Mouse (Mus musculus) midbrain, embryonic 13.5 days (tissue): ENCODE results near the gene Nt5c. TPM values are rescaled to one million over a fixed set of nuclear protein-coding genes. Genes with fewer than 3 reads are reported as not detected.
"Not testable (repeated sequence)": the region's sequence is repeated elsewhere in the genome, so short reads cannot be mapped to it uniquely, and the experiment has no call there.

Experiments used
- ATAC-seq: fragments of 200-750 bp; cut with Nextera tagmentation; 2 replicates; pipeline ENCODE4 v1.8.0; 2017; ENCODE audit warnings: mild to moderate bottlenecking, moderate TSS enrichment, moderate library complexity
- H3K27ac ChIP-seq: fragments of 300-500 bp; sonication (generic); 2 replicates; pipeline ENCODE4 v1.5.1; 2015; ENCODE audit warnings: inconsistent platforms, mild to moderate bottlenecking, moderate library complexity
- H3K27me3 ChIP-seq: fragments of 300-500 bp; sonication (generic); 2 replicates; pipeline ENCODE4 v1.6.1; 2015; ENCODE audit warnings: mild to moderate bottlenecking, inconsistent platforms
- H3K36me3 ChIP-seq: fragments of 300-500 bp; sonication (generic); 2 replicates; pipeline ENCODE4 v1.6.1; 2015; ENCODE audit warnings: mild to moderate bottlenecking, inconsistent platforms
- H3K4me1 ChIP-seq: fragments of 300-500 bp; sonication (generic); replicated peaks from 2 replicates; pipeline ENCODE4 v1.6.1; 2015; ENCODE audit warnings: inconsistent platforms
- H3K4me2 ChIP-seq: fragments of 300-500 bp; sonication (generic); replicated peaks from 2 replicates; pipeline ENCODE4 v1.6.1; 2015; ENCODE audit warnings: moderate library complexity, mild to moderate bottlenecking, inconsistent platforms
- H3K4me3 ChIP-seq: fragments of 300-500 bp; sonication (generic); replicated peaks from 2 replicates; pipeline ENCODE4 v1.5.1; 2015; ENCODE audit warnings: mild to moderate bottlenecking, inconsistent platforms
- H3K9ac ChIP-seq: fragments of 300-500 bp; sonication (generic); replicated peaks from 2 replicates; pipeline ENCODE4 v1.6.1; 2015; ENCODE audit warnings: mild to moderate bottlenecking, inconsistent platforms
- H3K9me3 ChIP-seq: fragments of 300-500 bp; sonication (generic); 2 replicates; pipeline ENCODE4 v1.6.1; 2016; ENCODE audit warnings: mild to moderate bottlenecking, inconsistent platforms
- WGBS: fragments of 180-500 bp; shearing (Covaris S2); methylation state at CpG from one replicate; pipeline ENCODE4 v1.1.7; 2015; 5-methylcytosine and 5-hydroxymethylcytosine counted together
- polyA plus RNA-seq: library from polyadenylated mRNA; unstranded; fragments of >200 nt; fragmentation: Nextera tagmentation; extraction: Ambion mirVana; gene quantifications from 2 replicates; pipeline ENCODE4 v1.2.1, GENCODE M21; 2015

The Nt5c gene
- polyA plus RNA-seq, 1 experiment from 2014 or later = 96.5 TPM

DNA sequence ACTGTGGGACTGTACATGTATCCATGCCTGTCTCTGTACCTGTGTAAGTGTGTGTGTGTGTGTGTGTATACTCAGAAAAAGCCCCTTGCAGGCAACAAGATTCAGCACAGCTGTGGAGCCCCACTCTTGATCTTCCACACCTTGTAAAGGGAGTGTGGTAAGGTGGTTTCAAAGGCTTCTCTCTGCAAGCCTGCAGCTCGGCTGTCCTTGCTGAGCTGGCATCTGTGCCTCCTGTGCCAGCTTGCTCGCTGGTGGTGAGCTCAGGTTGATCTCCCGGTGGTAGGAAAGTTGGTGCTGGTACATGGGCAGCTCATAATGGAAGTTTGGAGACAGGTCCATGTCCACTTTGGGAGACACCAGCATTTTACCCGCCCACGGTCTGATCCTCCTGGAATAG, 29.8 kb downstream of the Nt5c start:
- H3K4me1 ChIP-seq = peaks cover 7% of the 10 kb centered on the region
- WGBS = 76% methylated on average over 5 of the region's 5 CpGs
- no peak for ATAC-seq

DNA sequence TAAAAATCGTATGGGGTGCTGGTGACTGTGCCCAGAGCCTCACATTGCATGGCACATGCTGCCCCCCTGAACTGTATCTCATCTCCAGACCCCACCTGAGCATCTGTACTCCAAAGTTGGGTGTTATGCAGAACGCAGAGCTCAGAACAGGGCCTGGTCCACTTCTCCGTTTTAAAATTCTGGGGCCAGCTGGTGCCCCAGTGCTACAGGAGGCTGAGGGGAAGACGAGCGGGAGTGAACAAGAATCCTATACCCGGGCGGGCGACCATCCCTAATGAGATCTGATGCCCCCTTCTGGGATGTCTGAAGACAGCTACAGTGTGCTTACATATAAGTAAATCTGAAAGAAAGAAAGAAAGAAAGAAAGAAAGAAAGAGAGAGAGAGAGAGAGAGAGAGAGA, 30.7 kb downstream of the Nt5c start:
- H3K4me2 ChIP-seq = no peak overlapping the region
- ATAC-seq = no peak
- no peak overlapping the region for H3K4me3 ChIP-seq
- 19% methylated on average over 8 of the region's 8 CpGs for WGBS
- H3K27me3 ChIP-seq = no peaks in the 10 kb centered on the region
- no peaks in the 10 kb centered on the region for H3K9me3 ChIP-seq
- no peak overlapping the region for H3K9ac ChIP-seq
- no peaks in the 10 kb centered on the region for H3K36me3 ChIP-seq
- no peak overlapping the region for H3K27ac ChIP-seq
- H3K4me1 ChIP-seq = peaks cover 7% of the 10 kb centered on the region

More for the DNA sequence above, 29.8 kb downstream of the Nt5c start:
- H3K27me3 ChIP-seq = no peaks in the 10 kb centered on the region
- H3K4me2 ChIP-seq = no peak overlapping the region
- no peak overlapping the region for H3K27ac ChIP-seq
- H3K4me3 ChIP-seq = no peak overlapping the region
- H3K36me3 ChIP-seq = no peaks in the 10 kb centered on the region
- H3K9me3 ChIP-seq = no peaks in the 10 kb centered on the region
- H3K9ac ChIP-seq = no peak overlapping the region

DNA sequence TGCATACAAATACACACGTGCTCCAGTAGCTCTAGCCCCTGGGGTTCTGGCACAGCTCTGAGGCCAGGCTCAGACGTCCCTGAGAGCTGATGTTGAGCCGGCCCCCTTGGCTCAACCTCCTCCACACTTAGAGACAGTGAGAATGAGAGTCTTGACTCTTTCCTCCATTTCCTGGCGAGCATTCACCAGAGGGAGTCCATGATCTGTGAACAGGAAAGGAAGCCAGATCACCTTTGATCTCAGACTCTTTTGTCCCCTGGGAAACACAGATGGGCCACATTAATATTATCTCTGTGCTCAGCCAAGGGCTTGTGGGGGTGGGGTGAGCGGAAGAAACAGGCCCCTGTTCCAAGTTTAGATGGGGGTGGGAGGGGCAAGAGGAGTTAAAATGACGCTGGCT, 34.3 kb downstream of the Nt5c start:
- peaks cover 5% of the 10 kb centered on the region for H3K4me1 ChIP-seq
- WGBS = 44% methylated on average over 6 of the region's 6 CpGs
- H3K4me3 ChIP-seq = no peak overlapping the region
- H3K36me3 ChIP-seq = no peaks in the 10 kb centered on the region
- no peak overlapping the region for H3K9ac ChIP-seq
- H3K9me3 ChIP-seq = no peaks in the 10 kb centered on the region
- no peak overlapping the region for H3K27ac ChIP-seq
- H3K4me2 ChIP-seq = no peak overlapping the region
- ATAC-seq = no peak
- no peaks in the 10 kb centered on the region for H3K27me3 ChIP-seq

DNA sequence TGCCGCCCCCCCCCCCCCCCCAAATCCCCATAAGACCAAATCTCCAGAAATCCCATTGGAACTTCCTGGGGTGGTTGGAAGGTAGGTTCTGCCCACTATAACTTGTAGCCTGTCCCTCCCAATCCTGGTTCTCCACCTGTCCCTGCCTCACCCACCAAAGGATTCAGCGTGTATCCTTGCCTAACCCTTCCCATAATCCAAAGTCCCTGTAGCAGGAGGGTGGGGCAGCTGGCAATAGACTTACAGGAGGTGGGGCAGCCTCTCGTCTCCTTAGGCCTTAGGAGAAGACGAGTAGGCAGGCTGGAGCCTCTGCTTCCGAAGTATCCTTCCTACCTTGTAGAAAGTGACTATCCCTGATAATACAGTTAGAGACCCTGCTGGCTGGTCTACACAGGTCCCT, 35.5 kb downstream of the Nt5c start:
- no peak overlapping the region for H3K4me3 ChIP-seq
- no peak overlapping the region for H3K27ac ChIP-seq
- H3K9me3 ChIP-seq = no peaks in the 10 kb centered on the region
- H3K4me2 ChIP-seq = no peak overlapping the region
- peaks cover 5% of the 10 kb centered on the region for H3K4me1 ChIP-seq
- no peak for ATAC-seq
- H3K36me3 ChIP-seq = no peaks in the 10 kb centered on the region
- no peaks in the 10 kb centered on the region for H3K27me3 ChIP-seq
- no peak overlapping the region for H3K9ac ChIP-seq
- 94% methylated on average over 4 of the region's 5 CpGs for WGBS

DNA sequence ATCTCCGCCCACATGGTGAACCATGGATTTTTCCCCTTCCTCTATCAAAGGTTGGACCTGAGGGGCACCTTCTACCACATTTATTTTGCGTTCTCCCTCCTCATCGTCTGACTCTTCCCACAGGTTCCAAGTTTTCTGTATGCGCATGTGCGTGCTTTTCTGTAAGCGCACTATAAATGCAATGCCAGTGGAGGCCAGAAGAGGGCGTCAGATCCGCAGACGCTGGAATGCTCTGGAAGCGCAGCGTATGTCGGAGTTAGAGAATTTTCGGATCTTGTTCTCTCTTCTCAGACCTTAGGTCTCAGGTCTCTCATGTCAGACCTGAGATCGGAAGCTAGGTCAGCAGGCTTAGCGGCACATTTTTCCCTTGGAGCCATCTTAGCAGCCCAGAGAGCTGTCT, 36.0 kb downstream of the Nt5c start:
- H3K27me3 ChIP-seq = no peaks in the 10 kb centered on the region
- no peak overlapping the region for H3K4me3 ChIP-seq
- H3K4me2 ChIP-seq = no peak overlapping the region
- ATAC-seq = no peak
- peaks cover 5% of the 10 kb centered on the region for H3K4me1 ChIP-seq
- WGBS = 85% methylated on average over 15 of the region's 15 CpGs
- H3K27ac ChIP-seq = no peak overlapping the region
- H3K36me3 ChIP-seq = no peaks in the 10 kb centered on the region
- H3K9me3 ChIP-seq = no peaks in the 10 kb centered on the region
- H3K9ac ChIP-seq = no peak overlapping the region

DNA sequence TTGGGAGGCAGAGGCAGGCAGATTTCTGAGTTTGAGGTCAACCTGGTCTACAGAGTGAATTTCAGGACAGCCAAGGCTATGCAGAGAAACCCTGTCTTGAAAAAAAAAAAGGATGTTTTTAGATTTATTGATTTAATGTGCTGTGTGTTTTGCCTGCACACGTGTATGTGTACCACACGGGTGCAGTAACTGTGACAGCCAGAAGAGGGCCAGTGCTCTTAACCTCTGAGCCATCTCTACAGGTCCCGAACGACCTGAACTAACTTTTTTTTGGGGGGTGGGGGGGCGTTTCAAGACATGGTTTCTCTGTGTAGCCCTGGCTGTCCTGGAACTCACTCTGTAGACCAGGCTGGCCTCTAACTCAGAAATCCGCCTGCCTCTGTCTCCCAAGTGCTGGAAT, 36.8 kb downstream of the Nt5c start:
- not testable (repeated sequence) for H3K4me2 ChIP-seq, H3K4me3 ChIP-seq, ATAC-seq, H3K36me3 ChIP-seq, H3K9ac ChIP-seq, H3K27me3 ChIP-seq, H3K9me3 ChIP-seq, H3K4me1 ChIP-seq, H3K27ac ChIP-seq
- WGBS = 83% methylated on average over 6 of the region's 6 CpGs

DNA sequence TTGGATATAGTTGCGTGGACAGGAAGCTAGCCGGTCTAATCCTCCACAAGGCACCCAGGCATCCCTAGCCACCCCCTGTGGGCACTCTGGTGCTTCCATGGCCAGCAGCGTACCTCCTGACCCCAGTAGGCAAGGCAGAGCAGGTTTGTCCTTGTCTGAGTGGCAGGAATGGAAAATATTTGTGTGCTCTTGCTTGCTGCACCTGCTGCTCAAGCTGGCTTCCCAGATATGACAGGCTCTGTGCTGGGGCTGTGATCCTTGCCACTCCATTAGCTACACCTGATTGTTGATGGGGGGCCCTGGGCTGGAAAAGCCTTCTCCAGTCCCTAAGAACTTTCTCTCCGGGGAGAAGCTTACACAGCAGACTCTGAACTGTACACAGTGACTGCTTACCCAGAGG, 38.4 kb downstream of the Nt5c start:
- ATAC-seq = no peak
- no peak overlapping the region for H3K4me2 ChIP-seq

DNA sequence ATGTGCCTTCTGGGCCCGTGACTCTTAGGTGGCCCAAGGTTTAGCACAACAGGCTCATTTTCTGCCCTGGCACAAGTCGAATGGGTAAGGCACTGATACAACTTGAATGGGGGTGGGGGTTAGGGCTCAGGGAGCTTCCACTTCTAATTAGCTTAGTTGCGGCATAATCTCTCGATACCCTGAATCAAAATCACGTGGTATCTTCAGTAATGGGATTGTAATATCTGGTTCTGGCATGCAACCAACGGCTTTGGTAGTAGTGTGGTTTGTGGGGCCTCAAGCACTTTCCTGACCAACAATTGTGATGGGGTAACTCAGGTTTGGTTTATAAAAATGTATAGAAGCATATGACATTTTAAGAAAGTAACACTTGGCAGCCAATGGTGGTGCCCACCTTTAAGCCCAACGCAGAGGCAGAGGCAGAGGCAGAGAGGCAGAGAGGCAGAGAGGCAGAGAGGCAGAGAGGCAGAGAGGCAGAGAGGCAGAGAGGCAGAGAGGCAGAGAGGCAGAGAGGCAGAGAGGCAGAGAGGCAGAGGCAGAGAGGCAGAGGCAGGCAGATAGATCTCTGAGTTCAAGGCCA, 39.3 kb downstream of the Nt5c start:
- Histone ChIP-seq H3K27me3 (no peaks in the 10 kb centered on the region), H3K27ac (no peak overlapping the region), H3K4me1 (peaks cover 2% of the 10 kb centered on the region), H3K9ac (no peak overlapping the region), H3K4me2 (no peak overlapping the region), H3K9me3 (no peaks in the 10 kb centered on the region), H3K4me3 (no peak overlapping the region), H3K36me3 (no peaks in the 10 kb centered on the region)
- 76% methylated on average over 7 of the region's 7 CpGs for WGBS
- ATAC-seq = no peak

More for the DNA sequence above, 38.4 kb downstream of the Nt5c start:
- WGBS = 75% methylated on average over 4 of the region's 4 CpGs
- no peak overlapping the region for H3K4me3 ChIP-seq
- no peak overlapping the region for H3K9ac ChIP-seq
- H3K36me3 ChIP-seq = no peaks in the 10 kb centered on the region
- H3K9me3 ChIP-seq = no peaks in the 10 kb centered on the region
- H3K27ac ChIP-seq = no peak overlapping the region
- H3K27me3 ChIP-seq = no peaks in the 10 kb centered on the region
- H3K4me1 ChIP-seq = peaks cover 5% of the 10 kb centered on the region

DNA sequence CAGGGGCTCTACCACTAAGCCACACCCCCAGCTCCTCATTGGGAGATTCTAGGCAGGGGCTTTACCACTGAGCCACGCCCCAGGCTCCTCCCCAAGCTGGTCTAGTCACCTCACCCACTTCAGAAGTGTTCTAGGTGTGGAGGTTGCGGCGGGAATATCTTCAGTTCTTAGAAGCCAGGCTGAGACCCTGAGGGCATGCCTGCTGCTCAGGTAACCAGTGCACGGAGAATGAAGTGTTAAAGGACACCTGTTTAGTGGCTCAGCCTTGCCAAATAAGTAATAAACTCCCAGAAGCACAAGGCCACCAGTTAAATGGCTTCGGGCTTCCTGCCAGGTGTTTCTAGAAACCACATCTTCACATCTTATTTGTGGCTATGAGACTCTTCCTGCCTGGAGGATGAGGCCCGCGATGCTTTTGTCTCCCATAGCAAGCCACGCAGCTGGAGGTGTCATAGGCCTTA, 39.9 kb downstream of the Nt5c start:
- 89% methylated on average over 8 of the region's 8 CpGs for WGBS
- H3K4me1 ChIP-seq = no peaks in the 10 kb centered on the region
- no peak for ATAC-seq

DNA sequence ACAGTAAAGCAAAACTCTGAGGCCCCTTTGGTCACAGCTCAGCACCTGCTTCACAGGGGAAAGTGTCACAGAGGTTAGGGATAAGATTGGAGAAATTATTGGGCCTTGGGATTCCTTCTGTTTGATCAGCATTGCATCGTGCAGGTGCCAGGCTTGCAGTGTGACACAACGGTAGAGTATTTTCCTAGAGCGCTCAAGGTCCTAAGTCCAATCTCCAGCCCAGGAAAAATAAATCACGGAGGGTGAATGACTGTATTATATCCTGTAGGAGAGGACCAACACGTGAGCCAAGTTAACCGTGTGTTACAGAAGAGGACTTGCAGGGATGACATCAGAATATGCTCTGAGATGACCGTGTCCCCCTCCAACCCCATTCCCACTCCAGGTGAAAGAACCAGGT, 41.5 kb downstream of the Nt5c start:
- Histone ChIP-seq H3K9ac (no peak overlapping the region), H3K4me1 (no peaks in the 10 kb centered on the region), H3K4me3 (no peak overlapping the region), H3K9me3 (no peaks in the 10 kb centered on the region), H3K4me2 (no peak overlapping the region), H3K36me3 (no peaks in the 10 kb centered on the region), H3K27ac (no peak overlapping the region), H3K27me3 (no peaks in the 10 kb centered on the region)
- 93% methylated on average over 7 of the region's 7 CpGs for WGBS
- no peak for ATAC-seq

More for the DNA sequence above, 39.9 kb downstream of the Nt5c start:
- H3K9me3 ChIP-seq = no peaks in the 10 kb centered on the region
- no peak overlapping the region for H3K9ac ChIP-seq
- no peak overlapping the region for H3K4me2 ChIP-seq
- no peaks in the 10 kb centered on the region for H3K27me3 ChIP-seq
- H3K36me3 ChIP-seq = no peaks in the 10 kb centered on the region
- H3K4me3 ChIP-seq = no peak overlapping the region
- no peak overlapping the region for H3K27ac ChIP-seq

DNA sequence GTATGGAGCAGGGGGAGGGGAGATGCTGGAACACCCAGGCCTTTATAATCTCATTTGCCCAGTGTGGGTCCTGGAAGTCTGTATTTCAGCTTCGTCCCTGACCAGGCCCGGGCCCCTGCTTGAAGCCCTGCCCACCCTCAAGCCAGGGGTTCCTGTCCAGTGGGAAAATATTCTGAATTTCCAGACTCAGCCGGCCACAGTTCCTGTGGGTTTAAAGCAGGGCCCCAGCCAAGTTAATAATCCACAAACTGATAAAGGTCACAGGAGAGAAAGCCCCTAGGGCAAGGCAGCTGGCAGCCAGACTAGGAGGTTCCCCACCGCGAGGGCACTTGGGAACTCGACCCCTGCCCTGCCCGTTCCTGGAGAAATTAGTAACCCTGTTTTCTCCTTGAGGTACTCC, 42.7 kb downstream of the Nt5c start:
- Histone ChIP-seq H3K9me3 (no peaks in the 10 kb centered on the region), H3K4me3 (no peak overlapping the region), H3K36me3 (no peaks in the 10 kb centered on the region), H3K27me3 (no peaks in the 10 kb centered on the region), H3K4me2 (no peak overlapping the region), H3K9ac (no peak overlapping the region), H3K27ac (no peak overlapping the region), H3K4me1 (no peaks in the 10 kb centered on the region)
- no peak for ATAC-seq
- 61% methylated on average over 7 of the region's 7 CpGs for WGBS

DNA sequence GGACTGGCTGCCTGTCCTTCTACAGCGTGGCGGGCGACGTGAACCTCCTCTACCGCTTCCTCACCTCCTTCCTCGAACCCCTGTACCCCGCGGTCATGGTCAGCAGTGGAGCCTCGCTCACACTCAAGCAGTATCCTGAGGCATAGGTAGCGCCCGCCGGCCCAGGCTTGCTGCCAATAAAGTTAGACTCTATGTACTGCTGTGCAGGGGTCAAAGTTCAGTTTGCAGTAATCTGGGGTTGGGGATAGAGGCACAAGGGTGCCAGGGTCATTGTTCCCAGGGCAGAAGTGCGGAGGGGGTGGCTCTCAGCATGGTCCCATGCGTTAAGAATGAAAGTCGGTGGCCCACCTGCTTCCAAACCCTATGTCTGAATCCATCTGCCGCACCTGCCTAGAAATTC, 43.6 kb downstream of the Nt5c start:
- no peak overlapping the region for H3K4me3 ChIP-seq
- H3K4me1 ChIP-seq = no peaks in the 10 kb centered on the region
- H3K9ac ChIP-seq = no peak overlapping the region
- no peak overlapping the region for H3K27ac ChIP-seq
- no peak overlapping the region for H3K4me2 ChIP-seq
- 84% methylated on average over 16 of the region's 16 CpGs for WGBS
- no peaks in the 10 kb centered on the region for H3K27me3 ChIP-seq
- no peak for ATAC-seq
- no peaks in the 10 kb centered on the region for H3K36me3 ChIP-seq
- H3K9me3 ChIP-seq = no peaks in the 10 kb centered on the region

DNA sequence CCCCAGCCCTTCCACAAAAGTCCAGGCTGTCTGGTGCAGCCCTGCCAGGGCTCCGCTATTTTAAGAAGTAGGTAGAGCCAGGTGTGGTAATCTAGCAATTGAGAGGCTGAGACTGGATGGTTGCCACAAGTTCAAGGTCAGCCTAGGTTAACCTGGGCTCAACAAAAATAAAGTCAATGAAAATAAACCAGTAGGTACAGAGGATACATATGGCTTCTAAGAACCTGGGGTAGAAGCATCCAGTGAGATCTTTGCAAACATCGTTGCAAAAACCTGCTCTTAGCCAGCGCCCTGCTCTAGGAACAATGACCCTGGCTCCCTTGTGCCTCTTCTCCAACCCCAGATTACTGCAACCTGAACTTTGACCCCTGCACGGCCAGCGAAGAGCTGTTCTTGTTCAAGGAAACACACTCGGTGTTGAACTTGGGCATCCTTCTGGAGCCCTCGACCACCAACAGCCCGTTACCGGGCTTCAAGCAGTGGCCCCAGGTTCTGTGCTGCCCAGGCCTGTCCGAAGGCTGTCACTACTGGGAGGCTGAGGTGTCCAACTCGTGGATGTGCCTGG, 44.3 kb downstream of the Nt5c start:
- no peak overlapping the region for H3K4me2 ChIP-seq
- ATAC-seq = no peak

More for the DNA sequence above, 44.3 kb downstream of the Nt5c start:
- 83% methylated on average over 11 of the region's 11 CpGs for whole genome bisulfite sequencing
- Histone ChIP-seq H3K4me1 (no peaks in the 10 kb centered on the region), H3K9me3 (no peaks in the 10 kb centered on the region), H3K4me3 (no peak overlapping the region), H3K27me3 (no peaks in the 10 kb centered on the region), H3K9ac (no peak overlapping the region), H3K36me3 (no peaks in the 10 kb centered on the region), H3K27ac (no peak overlapping the region)
